Mouse (Mus musculus) ZHBTc4 (cell line): Measurements from ENCODE around the gene Mthfd1.

Experiments
- DNase-seq: peaks from one replicate; pipeline ENCODE4 v3.0.0-alpha.2; 2011; ENCODE audit warnings: low read depth, low spot score

Gene Mthfd1

DNA sequence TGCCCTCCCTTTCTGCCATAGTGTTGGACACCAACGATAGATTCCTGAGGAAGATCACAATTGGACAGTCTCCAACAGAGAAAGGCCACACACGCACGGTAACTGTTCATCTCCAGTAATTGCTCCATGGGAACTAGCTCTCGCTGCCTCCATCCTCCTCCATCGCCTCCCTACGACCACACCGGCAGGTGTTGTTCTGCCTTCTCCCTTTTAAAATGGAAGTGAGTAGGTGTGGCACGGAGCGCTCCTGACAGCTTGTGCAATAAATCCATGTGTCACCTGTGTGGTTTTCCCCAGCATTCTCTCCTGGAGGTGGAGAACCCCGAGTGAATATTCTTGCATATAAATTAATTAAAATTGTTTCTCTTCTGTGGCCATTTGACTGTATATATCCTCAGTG, 45.3 kb downstream of the Mthfd1 start:
- DNase-seq: no peak

- no peak for DNase-seq
These were observed 48.4 kb downstream of the Mthfd1 start for GRCm38 (mm10) chr12:76303474-76303873.

GRCm38 (mm10) chr12:76304199-76304598, 49.1 kb downstream of the Mthfd1 start:
- DNase-seq: no peak

DNA sequence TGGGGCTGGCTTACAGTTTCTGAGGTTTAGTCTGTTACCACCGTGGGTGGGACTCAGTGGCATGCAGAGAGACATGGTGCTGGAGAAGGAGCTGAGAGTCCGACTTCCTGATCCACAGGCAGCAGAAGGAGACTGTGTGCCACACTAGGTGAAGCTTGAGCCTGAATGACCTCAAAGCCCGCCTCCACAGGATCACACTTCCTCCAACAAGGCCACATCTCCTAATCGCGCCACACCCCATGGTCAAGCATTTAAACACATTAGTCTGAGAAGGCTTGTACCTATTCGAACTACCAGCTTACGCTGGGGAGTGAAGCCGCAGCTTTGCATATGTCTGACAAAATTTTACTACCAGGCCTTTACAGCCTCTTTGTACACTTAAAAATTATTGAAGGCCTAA, 50.0 kb downstream of the Mthfd1 start:
- DNase-seq: peak; percentile 50

DNA sequence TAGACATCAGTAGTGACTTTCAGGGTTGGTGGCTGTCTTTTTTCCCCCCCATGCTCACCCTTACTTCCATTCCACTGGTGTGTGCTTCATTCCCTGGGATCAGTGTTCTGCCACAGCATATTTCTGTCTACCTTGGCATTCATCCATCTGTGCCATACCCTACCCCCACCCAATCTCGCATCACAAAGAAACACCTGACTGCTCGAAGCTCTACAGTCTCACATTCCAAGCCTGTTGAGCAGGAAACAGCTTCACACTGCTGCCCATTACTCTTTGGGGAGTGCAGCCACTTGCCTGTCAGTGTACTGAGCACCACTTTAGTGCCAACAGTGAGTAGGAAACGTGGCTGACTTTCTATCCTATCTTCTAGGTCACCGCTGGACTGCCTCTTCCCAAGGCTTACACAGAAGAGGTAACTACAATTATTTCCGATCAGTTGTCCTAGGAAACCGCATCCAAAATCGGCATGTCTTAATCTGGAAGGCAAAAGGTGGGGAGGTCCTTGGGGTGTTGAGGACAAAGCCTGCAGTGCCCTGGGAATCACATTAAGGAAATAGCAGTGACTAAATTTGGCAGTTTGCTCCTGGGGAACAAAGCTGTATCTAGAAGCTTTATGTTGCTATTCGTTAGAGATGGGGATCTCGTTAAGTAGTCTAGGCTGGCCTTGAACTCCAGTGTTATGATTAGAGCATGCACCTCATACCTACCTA, 51.9 kb downstream of the Mthfd1 start:
- DNase-seq: peak; percentile 25

- no peak for DNase-seq
These were observed 52.9 kb downstream of the Mthfd1 start for GRCm38 (mm10) chr12:76307964-76308363.

GRCm38 (mm10) chr12:76308436-76308835, 53.3 kb downstream of the Mthfd1 start:
- DNase-seq: no peak

GRCm38 (mm10) chr12:76310007-76310406, 54.9 kb downstream of the Mthfd1 start:
- DNase-seq: no peak

DNA sequence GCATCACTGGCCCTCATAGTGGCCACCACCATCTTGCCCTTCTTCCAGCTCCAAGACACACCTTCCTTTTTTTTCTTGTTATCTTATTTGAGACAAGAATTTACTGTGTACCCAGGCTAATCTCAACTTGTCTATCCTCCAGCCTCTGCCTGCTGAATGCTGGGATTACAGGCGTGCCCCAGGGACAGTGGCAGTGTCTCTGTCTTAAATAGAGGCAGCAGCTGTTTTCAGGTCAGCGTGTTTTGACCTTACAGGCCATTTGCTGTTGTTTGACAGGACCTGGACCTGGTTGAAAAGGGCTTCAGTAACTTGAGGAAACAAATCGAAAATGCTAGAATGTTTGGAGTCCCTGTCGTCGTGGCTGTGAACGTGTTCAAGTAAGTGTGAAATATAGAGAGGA, 55.5 kb downstream of the Mthfd1 start:
- no peak for DNase-seq

DNA sequence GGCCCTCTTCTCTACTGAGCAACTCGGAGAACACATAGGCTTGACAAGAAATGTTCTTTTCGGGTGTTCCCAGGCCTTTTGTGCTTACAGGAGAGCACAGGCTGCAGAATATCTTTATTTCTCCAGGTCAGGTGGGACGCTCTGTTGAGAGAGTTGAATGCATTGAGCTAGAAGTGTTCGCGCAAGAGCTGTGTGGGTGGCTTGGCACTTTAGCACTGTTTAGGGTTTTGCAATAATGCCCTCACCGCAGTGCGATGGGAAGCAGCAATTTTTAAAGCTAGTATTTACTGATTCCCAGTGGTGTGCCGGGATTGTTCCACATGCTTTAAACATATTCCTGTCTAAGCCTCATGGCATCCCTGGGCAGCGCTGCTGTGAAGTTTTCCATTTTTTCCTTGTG, 56.1 kb downstream of the Mthfd1 start:
- no peak for DNase-seq

DNA sequence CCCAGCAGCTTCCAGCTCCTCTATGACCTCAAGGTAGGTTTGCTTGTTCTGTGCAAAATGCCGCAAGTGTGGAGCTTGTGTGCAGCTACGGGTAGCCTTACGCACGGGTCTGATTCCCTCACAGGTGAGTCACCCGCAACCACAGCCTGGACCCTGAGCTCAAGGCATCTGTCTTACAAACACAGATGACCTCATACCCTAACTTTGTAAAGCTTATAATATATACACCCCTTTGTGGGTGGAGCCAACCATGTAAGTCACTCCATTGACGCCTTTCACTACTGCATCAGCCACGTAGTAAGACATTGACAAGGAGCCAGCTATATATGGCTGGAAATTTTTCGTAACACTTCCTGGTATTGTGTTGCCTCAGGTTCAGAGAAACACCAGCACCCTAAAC, 56.9 kb downstream of the Mthfd1 start:
- DNase-seq: no peak

DNA sequence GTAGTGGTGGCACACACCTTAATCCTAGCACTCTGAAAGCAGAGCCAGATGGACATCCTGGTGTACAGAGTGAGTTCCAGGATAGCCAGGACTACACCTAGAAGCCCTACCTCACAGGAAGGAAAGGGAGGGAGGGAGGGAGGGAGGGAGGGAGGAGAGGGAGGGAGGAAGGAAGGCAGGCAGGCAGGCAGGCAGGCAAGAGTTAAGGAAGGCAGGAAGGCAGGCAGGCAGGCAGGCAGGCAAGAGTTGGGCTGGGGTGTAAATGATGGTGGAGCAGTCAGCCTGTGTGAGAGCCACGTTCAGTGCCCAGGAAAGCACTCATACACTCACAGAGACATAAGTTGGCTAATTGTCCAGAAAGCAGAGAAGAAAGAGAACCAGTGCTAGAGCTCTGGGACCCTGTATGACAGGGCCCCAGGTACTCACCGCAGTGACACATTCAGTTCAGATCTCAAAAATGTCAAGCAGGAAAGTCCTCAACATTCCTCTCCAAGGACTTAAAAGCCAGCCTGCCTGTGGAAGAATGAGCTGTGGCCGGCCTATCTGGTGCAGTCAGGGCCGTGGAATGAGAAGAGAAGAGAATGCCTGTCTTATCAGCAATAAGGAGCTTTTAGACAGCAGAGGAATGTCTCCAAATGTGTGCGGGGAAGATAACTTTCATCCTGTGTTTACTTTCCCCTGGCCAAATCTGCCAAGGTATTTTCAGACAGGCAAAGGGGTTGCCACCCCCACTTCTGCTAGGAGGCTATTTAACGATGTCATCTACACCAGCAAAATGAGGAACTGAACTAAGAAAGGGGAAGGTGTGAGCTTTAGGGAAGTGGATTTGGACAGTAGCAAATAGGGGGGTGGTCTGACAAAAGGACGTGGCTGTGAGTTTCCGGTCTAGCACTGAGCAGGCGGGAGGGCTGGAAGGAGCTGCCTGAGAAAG, 63.4 kb downstream of the Mthfd1 start:
- DNase-seq: no peak

- peak; percentile 87 for DNase-seq
These were observed 69.8 kb downstream of the Mthfd1 start, which contains the start of gene Akap5 for GRCm38 (mm10) chr12:76324679-76325431. Gene Akap5 (plus strand): TSS chr12:76324891.

DNA sequence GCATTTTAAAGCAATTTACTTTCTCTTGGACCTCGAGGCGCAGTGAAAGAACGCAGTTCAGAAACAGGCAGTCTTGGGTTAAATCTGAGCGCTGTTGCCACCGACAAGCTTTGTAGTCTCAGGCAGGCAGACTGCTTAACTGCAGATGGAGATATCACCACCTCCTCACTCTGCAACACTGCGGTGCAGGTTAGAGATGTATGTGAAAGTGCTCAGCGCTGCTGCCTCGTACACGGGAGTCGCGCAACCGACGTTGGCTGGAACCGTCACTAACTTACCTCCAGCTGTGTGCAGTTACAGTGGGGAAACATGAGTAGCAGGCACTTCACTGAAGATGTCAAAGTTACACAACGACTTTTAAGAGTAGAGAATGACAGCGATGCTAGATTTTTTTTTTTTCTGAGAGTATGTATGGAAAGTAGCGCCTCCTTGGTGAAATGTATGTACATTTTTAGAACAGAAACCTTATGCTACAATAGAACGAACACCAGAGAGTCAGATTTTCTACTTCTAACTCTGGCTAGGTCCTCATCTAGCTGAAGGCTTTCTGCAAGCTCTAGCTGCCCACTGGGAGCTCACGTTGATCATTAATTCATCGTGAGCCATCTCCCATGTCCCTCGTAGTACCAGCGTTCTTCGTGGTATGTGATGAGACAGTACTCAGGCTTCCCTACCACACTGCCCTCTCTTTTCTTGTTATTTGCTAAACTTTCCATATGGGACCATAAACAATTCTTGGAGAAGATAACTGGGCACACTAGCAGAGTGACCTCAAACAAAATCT, 71.5 kb downstream of the Mthfd1 start:
- no peak for DNase-seq

DNA sequence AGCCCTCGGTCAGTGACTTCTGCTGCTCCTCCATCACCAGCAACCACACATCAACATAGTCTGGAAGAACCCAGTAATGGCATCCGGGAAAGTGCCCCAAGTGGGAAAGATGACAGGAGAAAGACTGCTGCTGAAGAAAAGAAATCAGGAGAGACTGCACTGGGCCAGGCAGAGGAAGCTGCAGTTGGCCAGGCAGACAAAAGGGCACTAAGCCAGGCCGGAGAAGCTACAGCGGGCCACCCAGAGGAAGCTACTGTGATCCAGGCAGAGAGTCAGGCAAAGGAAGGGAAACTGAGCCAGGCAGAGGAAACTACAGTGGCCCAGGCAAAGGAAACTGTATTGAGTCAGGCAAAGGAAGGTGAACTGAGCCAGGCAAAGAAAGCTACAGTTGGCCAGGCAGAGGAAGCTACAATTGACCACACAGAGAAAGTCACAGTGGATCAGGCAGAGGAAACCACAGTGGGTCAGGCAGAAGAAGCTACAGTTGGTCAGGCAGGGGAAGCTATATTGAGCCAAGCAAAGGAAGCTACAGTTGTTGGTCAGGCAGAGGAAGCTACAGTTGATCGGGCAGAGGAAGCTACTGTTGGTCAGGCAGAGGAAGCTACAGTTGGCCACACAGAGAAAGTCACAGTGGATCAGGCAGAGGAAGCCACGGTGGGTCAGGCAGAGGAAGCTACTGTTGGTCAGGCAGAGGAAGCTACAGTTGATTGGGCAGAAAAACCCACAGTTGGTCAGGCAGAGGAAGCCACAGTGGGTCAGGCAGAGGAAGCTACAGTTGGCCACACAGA, 73.7 kb downstream of the Mthfd1 start:
- no peak for DNase-seq

DNA sequence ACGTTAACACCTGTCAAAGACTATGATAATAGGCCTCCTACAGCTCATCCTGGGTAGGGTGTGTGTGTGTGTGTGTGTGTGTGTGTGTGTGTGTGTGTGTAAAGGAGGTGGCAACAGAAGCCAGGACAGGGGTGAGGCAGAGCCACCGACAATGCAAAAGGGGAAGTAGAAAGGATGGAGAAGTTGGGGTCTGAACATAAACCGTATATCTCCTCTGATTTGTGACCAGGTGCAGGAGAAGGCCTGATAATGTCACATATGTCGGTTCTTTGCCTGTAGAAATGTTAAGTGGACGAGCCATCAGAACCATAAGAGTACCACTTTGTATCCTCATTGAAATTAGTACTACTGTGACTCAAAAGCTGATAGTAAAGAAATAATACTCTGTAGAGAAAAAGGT, 78.6 kb downstream of the Mthfd1 start:
- no peak for DNase-seq

GRCm38 (mm10) chr12:76335641-76336040, 80.5 kb downstream of the Mthfd1 start:
- no peak for DNase-seq

DNA sequence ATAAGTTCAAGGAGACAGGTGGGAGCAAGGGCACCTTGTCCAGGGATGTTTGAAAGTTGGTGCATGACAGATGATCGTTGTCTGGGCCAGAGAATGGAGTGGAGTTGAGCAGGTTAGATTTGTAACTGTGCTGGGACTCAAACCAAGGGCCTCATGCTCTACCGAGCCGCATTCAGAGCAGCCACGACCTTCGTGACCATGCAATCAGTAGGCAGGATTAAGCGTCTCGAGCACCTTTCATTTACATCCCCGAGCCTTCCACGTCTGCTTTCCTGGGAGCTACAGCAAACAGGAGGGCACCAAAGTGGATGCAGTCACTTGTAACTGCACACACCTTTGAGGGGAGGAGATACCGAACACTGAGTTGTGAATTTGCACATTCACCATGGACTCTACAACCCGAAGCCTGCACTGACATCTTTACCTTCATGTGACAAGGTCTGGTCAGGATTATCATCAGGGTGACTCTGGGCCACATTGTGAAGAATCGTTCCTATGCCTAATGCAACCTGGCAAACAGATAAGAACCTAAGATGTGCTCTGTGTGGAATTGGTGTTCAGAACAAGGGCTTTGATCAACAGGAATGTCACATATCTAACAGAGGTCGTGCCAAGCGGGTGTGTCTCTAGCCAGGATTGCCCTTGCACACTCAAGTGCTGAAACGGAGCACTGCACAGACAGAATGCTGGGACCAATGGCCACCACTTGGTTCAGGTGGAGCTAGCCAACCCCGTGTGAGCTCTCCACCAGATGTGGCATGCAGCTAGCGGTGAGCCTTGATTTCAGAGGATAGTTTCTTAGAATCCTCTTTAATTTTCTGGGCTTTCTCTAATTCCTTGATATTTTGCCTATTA, 81.2 kb downstream of the Mthfd1 start:
- DNase-seq: peak; percentile 44

DNA sequence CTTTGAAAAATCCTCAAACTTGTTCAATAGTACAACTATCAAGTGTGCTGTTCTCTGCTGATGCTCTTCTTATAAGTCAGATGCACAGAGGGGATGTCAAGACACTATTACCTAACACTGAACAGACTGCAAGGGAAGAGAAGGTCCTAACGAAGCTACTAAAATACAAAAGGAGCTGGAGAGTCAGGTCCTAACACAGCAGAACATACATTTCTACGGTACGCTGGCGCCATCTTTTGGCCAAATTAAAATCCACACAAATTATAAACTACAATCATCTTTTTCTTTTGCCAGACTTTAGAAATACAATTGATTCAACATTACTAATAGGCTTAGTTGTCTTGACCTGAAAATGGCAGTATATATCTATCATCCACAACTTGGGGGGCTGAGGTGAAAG, 86.0 kb downstream of the Mthfd1 start:
- peak; percentile 66 for DNase-seq
